Mouse (Mus musculus) inflammation-experienced regulatory T-cells, adult 6 months (primary cell): Measurements from ENCODE around the gene Tbx1. TPM values are rescaled to one million over a fixed set of nuclear protein-coding genes. Genes with fewer than 3 reads are reported as not detected.

ENCODE experiments used
- ATAC-seq: one replicate; pipeline ENCODE4 v1.8.0; 2017
- polyA plus RNA-seq, 3 experiments: library from polyadenylated mRNA; unstranded; fragments of 100-300 nt; shearing (Covaris generic); gene quantifications; one replicate each; pipeline ENCODE4 v1.2.1; 2017

The Tbx1 gene
- polyA plus RNA-seq = not detected

- ATAC-seq = peak; percentile 78
Observed at GRCm38 (mm10) chr16:18589804-18590790, at the start of gene Tbx1. Gene Tbx1, minus strand, starts transcription at chr16:18590671.

DNA sequence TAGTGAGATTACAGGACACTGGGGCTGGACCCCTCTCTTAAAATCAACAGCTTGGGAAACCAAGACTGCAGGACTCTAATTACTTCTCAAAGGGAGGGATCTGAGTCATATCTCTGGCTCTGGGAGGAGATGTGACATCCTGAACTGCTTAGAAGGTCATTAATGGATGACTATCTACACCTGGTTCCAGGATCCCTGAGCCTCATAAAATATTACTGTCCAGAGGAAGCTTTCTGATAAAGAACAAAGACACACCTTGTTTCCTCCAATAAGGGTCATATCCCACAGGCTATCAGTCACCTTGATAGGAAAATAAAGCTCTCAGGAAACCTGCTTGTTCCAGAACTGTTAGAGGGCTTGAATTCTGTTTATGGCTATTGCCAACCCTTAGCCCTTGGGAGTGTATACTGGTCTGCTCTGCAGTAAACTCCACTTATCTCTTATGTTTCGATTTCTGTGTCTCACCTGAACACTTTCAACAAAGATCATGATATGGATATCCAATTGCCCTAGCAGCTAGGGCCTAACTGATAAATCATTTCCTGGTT lies 49.0 kb upstream of the Tbx1 start:
- ATAC-seq = no peak

DNA sequence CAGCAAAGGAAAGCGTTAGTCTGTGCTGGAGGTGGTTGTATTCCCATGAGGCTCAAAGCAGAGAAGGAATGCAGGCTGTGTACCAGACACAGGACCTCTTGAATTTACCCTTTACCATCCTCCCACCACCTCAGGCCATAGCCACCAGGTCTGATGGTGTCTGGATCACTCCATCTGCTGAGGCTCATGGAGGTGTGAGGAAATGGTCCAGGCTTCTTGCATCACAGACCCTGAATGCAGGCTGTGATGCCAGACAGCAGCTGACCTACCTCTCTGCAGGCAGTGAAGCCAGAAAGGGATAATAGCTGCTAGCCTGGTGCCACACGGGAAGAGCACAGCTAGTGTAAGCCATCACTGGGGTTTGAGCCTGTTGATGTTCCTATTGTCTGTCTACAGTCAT lies 47.9 kb upstream of the Tbx1 start:
- no peak for ATAC-seq

- no peak for ATAC-seq
Observed at GRCm38 (mm10) chr16:18636804-18637203, 46.3 kb upstream of the Tbx1 start.

DNA sequence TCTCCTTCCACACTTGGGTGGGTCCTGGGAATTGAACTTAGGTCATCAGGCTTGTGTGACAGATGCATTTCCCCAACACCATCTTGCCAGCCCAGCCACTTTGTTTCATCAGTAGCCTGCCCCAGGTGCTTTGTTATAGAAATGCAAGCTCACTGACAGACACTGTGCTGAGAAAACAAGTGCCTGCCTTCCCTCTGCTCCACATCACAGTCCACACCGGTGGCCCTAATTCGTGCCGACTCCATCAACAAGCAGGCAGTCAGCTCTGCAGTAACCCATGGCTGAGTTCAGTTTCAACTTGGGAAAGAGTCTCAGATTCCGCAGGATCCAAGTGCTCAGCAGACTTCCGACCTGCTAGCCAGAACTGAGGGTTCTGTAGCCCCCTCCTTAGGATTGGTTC lies 45.9 kb upstream of the Tbx1 start:
- ATAC-seq = no peak

- no peak for ATAC-seq
Observed at GRCm38 (mm10) chr16:18633333-18633732, 42.9 kb upstream of the Tbx1 start.

DNA sequence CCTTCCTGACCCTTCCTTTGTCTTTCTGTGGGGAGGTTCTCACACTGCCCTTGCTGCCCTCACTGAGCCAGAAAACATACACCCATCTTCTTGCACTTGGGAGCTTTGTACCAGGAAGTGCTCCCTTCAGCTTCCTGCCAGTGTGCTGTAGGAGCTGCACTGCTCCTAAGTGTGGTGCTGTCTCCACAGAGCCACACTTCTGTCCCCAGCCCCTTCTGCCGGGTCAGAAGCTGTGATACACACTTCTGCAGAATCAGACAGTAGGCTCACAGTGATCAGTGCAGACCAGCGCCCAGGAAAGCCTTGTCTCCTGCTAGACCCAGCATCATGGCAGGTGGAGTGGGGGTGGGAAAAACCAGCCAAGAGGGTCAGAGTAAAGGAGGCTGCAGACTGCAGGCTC lies 42.3 kb upstream of the Tbx1 start:
- no peak for ATAC-seq

- no peak for ATAC-seq
Observed at GRCm38 (mm10) chr16:18632059-18632458, 41.6 kb upstream of the Tbx1 start.

- ATAC-seq = no peak
Observed at GRCm38 (mm10) chr16:18631141-18631540, 40.7 kb upstream of the Tbx1 start.

- ATAC-seq = no peak
Observed at GRCm38 (mm10) chr16:18630291-18630690, 39.8 kb upstream of the Tbx1 start.

DNA sequence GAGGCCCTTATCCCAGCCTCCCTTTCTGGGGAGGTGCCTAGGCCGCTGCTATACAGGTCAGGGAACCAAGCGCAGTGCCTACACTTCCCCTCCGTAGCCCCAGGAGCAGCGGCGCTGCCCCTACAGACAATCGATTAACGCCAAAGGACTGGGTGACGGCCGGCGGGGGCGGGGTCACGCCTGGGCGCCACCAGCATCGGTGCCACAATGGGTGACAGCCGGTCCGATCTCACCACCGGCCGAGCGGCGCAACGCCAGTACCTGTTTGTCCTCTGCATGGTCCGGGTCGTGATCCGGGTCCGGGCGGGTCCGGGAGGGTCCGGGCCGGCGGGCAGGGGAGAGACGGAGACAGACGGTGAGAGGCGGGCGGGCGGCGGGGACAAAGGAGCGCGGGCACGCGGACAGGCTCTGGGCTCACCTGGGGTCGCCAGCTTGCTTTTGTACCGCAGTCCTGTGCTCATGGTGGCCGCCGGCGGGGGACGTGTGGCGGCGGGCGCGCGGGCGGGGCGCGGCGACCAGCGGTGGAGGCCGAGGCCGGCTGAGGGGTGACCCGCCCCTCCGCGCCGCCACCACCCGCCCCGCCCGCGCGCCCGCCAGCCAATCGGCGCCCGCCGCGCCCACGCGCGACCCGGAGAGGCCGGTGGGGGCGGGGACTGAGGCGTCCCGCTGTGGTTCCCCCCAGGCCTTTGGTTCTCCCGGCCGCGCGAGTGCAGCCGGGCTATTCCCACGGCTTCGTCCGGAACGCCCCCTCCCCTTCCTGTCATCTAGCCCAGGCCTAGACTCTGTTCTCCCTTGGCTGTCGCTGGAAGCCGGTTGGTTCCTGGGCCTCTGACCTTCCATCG lies 39.1 kb upstream of the Tbx1 start, which contains the start of gene Sept5:
TSS of gene Sept5 (minus strand) at position 565 of the 842 bp plus-strand sequence.
- ATAC-seq = no peak

DNA sequence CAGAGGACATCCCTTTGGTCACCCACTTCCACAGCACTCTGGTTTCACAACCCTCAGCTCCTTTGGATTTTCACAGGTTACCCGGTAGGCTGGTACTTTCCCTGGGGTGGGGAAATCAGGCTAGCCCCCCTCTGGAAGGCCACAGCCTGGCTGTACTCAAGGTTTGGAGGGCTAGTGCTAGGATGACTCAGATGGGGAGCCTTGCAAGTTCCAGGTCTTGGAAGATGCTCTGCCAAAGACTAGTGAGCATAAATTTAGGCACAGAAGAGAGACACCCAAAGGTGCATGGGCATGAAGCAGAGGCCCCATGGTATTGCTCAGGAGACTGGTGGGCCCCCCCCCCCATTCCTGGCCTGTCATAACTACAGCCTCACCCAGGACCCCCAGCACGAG lies 38.5 kb upstream of the Tbx1 start:
- no peak for ATAC-seq

GRCm38 (mm10) chr16:18628206-18628947 lies 37.9 kb upstream of the Tbx1 start:
- ATAC-seq = no peak

DNA sequence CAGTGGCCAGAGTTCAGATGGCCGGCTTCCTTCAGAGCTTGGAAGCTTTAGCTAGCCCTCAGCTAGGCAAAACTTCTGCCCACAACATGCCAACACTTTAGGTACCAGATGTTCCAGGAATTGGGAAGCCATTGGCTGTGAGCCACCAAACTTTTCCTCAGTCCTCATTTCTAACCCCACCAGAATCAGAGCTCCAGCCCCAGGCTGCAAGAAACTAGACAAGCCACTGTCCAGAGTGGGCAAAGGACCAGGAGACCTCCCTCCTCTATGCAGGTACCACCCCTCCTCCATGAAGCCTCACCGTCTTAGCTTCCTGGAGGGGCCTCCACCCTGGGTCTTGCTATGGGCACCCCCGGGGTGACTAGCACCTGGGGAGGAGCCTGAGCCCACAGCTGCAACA lies 36.7 kb upstream of the Tbx1 start:
- ATAC-seq = no peak

DNA sequence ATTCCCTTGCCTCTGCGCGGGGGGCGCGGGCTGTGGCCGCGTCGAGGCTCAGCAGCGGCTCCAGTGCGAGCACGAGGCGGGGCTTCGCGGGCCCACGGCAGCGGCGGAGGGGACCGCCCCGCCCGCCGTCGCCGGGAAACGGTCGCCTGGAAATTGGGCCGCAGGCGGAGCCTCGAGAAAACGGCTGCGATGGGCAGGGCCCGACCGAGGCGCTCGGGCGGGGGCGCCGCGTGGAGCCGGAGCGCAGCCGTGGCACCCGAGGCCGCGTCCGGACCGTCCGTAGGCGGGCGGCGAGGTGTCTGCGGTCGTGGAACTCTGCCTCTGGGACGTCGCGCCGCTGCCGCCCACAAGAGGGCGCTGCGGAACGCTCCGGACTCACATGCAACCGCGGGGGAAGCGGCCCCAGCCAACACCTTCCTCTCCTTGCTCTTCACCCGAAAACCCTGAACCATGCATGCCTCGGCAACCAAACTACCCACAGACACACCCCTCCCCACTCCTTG lies 36.0 kb upstream of the Tbx1 start, which contains the start of gene Gm49601:
TSS of gene Gm49601 (minus strand) at position 52 of the 503 bp plus-strand sequence.
- ATAC-seq = peak; percentile 75

GRCm38 (mm10) chr16:18625791-18626311 lies 35.4 kb upstream of the Tbx1 start:
- ATAC-seq = peak; percentile 7

- ATAC-seq = no peak
Observed at GRCm38 (mm10) chr16:18625097-18625496, 34.6 kb upstream of the Tbx1 start.

DNA sequence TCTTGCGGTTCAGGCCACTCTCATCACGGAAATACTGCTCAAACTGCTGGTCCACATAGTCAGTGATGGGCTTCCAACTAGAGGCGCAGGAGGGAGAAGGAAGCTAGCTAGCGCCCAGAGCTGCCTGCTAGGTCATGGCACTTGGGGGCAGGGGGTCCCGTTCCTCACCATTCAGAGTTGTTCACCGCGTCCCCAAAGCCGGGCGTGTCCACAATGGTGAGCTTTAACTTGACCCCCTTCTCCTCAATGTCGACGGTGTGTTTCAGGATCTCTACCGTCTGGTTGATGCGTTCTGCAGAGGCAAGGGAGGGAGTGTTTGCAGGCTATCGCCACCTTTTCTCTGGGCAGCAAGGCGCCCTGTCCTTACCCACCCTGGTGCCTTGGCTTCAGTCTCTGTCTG lies 34.2 kb upstream of the Tbx1 start:
- ATAC-seq = no peak

GRCm38 (mm10) chr16:18623751-18624540 lies 33.5 kb upstream of the Tbx1 start:
- ATAC-seq = no peak

- ATAC-seq = no peak
Observed at GRCm38 (mm10) chr16:18622916-18623750, 32.7 kb upstream of the Tbx1 start.
